Mouse (Mus musculus): ENCODE measurements around the gene Art4.
A peak's percentile ranks its signal among the peaks of the same experiment; 100 is the strongest.

Gene Art4

GRCm38 (mm10) chr6:136868921-136869320, 11.4 kb upstream of the Art4 start:
- no peak for DNase-seq (ENCODE audit: low spot score in 2 of 2)

GRCm38 (mm10) chr6:136866150-136866549, 8.6 kb upstream of the Art4 start:
- no peak for DNase-seq (ENCODE audit: low spot score in 2 of 2)

- no peak for DNase-seq (ENCODE audit: low spot score in 2 of 2)
Measured at GRCm38 (mm10) chr6:136865360-136865759, 7.8 kb upstream of the Art4 start.

GRCm38 (mm10) chr6:136861020-136861419, 3.5 kb upstream of the Art4 start:
- no peak for DNase-seq (ENCODE audit: low spot score in 2 of 2)

GRCm38 (mm10) chr6:136858420-136858819, 887 bp upstream of the Art4 start:
- no peak for DNase-seq (ENCODE audit: low spot score in 2 of 2)

- DNase-seq (ENCODE audit: low spot score in 2 of 2): no peak
Measured at GRCm38 (mm10) chr6:136857873-136858260, 334 bp upstream of the Art4 start.

GRCm38 (mm10) chr6:136856071-136856636, 1.4 kb downstream of the Art4 start:
- DNase-seq (ENCODE audit: low spot score in 2 of 2): no peak

GRCm38 (mm10) chr6:136855183-136855582, 2.4 kb downstream of the Art4 start:
- DNase-seq (ENCODE audit: low spot score in 2 of 2): no peak

- no peak for DNase-seq (ENCODE audit: low spot score in 2 of 2)
Measured at GRCm38 (mm10) chr6:136854361-136854781, 3.2 kb downstream of the Art4 start.

- DNase-seq (ENCODE audit: low spot score in 2 of 2): no peak
Measured at GRCm38 (mm10) chr6:136852762-136853161, 4.8 kb downstream of the Art4 start.

GRCm38 (mm10) chr6:136852348-136852747, 5.2 kb downstream of the Art4 start:
- DNase-seq (ENCODE audit: low spot score in 2 of 2): no peak

GRCm38 (mm10) chr6:136850267-136850666, 7.3 kb downstream of the Art4 start:
- DNase-seq (ENCODE audit: low spot score in 2 of 2): no peak

- no peak for DNase-seq (ENCODE audit: low spot score in 2 of 2)
Measured at GRCm38 (mm10) chr6:136848971-136849370, 8.6 kb downstream of the Art4 start.

GRCm38 (mm10) chr6:136848399-136848798, 9.1 kb downstream of the Art4 start:
- DNase-seq (ENCODE audit: low spot score in 2 of 2): no peak

GRCm38 (mm10) chr6:136847790-136848189, 9.7 kb downstream of the Art4 start:
- DNase-seq (ENCODE audit: low spot score in 2 of 2): no peak

GRCm38 (mm10) chr6:136847267-136847666, 10.3 kb downstream of the Art4 start:
- DNase-seq (ENCODE audit: low spot score in 2 of 2): no peak

- DNase-seq (ENCODE audit: low spot score in 2 of 2): no peak
Measured at GRCm38 (mm10) chr6:136845706-136846480, 11.6 kb downstream of the Art4 start.

- no peak for DNase-seq (ENCODE audit: low spot score in 2 of 2)
Measured at GRCm38 (mm10) chr6:136844903-136845302, 12.6 kb downstream of the Art4 start.

- DNase-seq (ENCODE audit: low spot score in 2 of 2): no peak
Measured at GRCm38 (mm10) chr6:136837323-136837722, 20.2 kb downstream of the Art4 start.

- DNase-seq (ENCODE audit: low spot score in 2 of 2): no peak
Measured at GRCm38 (mm10) chr6:136835352-136835751, 22.2 kb downstream of the Art4 start, which contains the start of gene Smco3. TSS of gene Smco3 (minus strand) at chr6:136835452.

GRCm38 (mm10) chr6:136831712-136832111, 25.8 kb downstream of the Art4 start:
- no peak for DNase-seq (ENCODE audit: low spot score in 2 of 2)

GRCm38 (mm10) chr6:136828681-136829080, 28.9 kb downstream of the Art4 start:
- DNase-seq (ENCODE audit: low spot score in 2 of 2): no peak

GRCm38 (mm10) chr6:136827881-136828561, 29.5 kb downstream of the Art4 start, which contains the start of gene Wbp11:
TSS of gene Wbp11 (minus strand) at chr6:136828233.
- DNase-seq (ENCODE audit: low spot score in 2 of 2): peak; percentile 88 to 92

Measured in frontal cortex, postnatal 25 days (tissue).